Mouse (Mus musculus): Measurements from ENCODE around the gene Plcd3. TPM values are rescaled to one million over a fixed set of nuclear protein-coding genes. Genes with fewer than 3 reads are reported as not detected.

Gene Plcd3
- total and polyA plus RNA-seq, 2 experiments from 2014 or later = 4.7 to 9.4 TPM

DNA sequence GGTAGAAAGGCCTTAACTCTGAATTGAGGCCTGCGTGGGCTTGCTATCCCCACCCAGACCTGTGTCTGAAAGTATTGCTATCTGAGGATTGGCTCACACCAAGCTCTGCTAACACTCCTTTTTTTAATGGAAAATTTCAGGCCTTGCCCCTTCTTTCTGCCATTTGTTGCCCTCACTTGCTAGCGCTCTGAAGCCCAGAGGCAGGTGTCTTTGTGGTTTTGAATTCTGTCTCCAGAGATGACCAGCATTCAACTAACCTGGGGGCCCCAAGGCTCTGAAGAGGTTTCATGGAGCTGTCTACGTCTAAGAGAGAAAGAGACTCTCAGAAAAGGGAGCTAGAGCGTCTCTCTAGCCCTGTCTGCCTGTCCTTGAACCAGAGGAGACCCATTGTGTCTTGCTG is 33.2 kb downstream of the Plcd3 start:
- H3K4me2 ChIP-seq (ENCODE audit: low read depth, low read length, poor library complexity, severe bottlenecking) = no peak overlapping the region
- DNase-seq (ENCODE audit: low spot score) (no peak), ATAC-seq (ENCODE audit: low FRiP score) (no peak)
- no peak overlapping the region; the same call in 1 of the 2 replicates for H3K9ac ChIP-seq (replicated peaks; ENCODE audit: low read length, poor library complexity, severe bottlenecking)
- H3K27ac ChIP-seq (ENCODE audit: low read depth, low read length) = no peak overlapping the region
- 92% methylated on average over 4 of the region's 4 CpGs for WGBS
- no peaks in the 10 kb centered on the region for H3K4me1 ChIP-seq (ENCODE audit: insufficient read depth, low read length)
- H3K4me3 ChIP-seq (ENCODE audit: low read depth, low read length) = no peak overlapping the region
- H3K36me3 ChIP-seq (ENCODE audit: insufficient read depth, low read length) = peaks cover 56% of the 10 kb centered on the region
- TF ChIP-seq CTCF (IDR thresholded peaks at IDR 0.05) = no peak
- no peaks in the 10 kb centered on the region for H3K9me3 ChIP-seq (ENCODE audit: low read length)
- H3K27me3 ChIP-seq (ENCODE audit: insufficient read depth, low read length) = no peaks in the 10 kb centered on the region

GRCm38 (mm10) chr11:103067457-103068001 is 33.9 kb downstream of the Plcd3 start:
- Histone ChIP-seq H3K9me3 (ENCODE audit: low read length) (no peaks in the 10 kb centered on the region), H3K4me1 (ENCODE audit: insufficient read depth, low read length) (no peaks in the 10 kb centered on the region), H3K4me3 (ENCODE audit: low read depth, low read length) (no peak overlapping the region), H3K27ac (ENCODE audit: low read depth, low read length) (no peak overlapping the region), H3K9ac (replicated peaks; ENCODE audit: low read length, poor library complexity, severe bottlenecking) (no peak overlapping the region), H3K36me3 (ENCODE audit: insufficient read depth, low read length) (peaks cover 59% of the 10 kb centered on the region), H3K27me3 (ENCODE audit: insufficient read depth, low read length) (no peaks in the 10 kb centered on the region), H3K4me2 (ENCODE audit: low read depth, low read length, poor library complexity, severe bottlenecking) (no peak overlapping the region)
- no peak for TF ChIP-seq CTCF (IDR thresholded peaks at IDR 0.05)
- ATAC-seq (ENCODE audit: low FRiP score) (no peak), DNase-seq (ENCODE audit: low spot score) (no peak)
- 84% methylated on average over 8 of the region's 8 CpGs for WGBS

GRCm38 (mm10) chr11:103067051-103067361 is 34.5 kb downstream of the Plcd3 start:
- no peak for TF ChIP-seq CTCF (IDR thresholded peaks at IDR 0.05)
- Histone ChIP-seq H3K36me3 (ENCODE audit: insufficient read depth, low read length) (peaks cover 59% of the 10 kb centered on the region), H3K4me1 (ENCODE audit: insufficient read depth, low read length) (no peaks in the 10 kb centered on the region), H3K27ac (ENCODE audit: low read depth, low read length) (no peak overlapping the region), H3K4me3 (ENCODE audit: low read depth, low read length) (no peak overlapping the region), H3K9me3 (ENCODE audit: low read length) (no peaks in the 10 kb centered on the region), H3K9ac (replicated peaks; ENCODE audit: low read length, poor library complexity, severe bottlenecking) (no peak overlapping the region), H3K4me2 (ENCODE audit: low read depth, low read length, poor library complexity, severe bottlenecking) (no peak overlapping the region), H3K27me3 (ENCODE audit: insufficient read depth, low read length) (no peaks in the 10 kb centered on the region)
- ATAC-seq (ENCODE audit: low FRiP score) (no peak), DNase-seq (ENCODE audit: low spot score) (no peak)
- 89% methylated on average over 6 of the region's 6 CpGs for WGBS

GRCm38 (mm10) chr11:103066191-103067050 is 35.0 kb downstream of the Plcd3 start:
- WGBS = 96% methylated on average over 14 of the region's 14 CpGs
- Histone ChIP-seq H3K27ac (ENCODE audit: low read depth, low read length) (no peak overlapping the region), H3K36me3 (ENCODE audit: insufficient read depth, low read length) (peaks cover 59% of the 10 kb centered on the region), H3K9ac (replicated peaks; ENCODE audit: low read length, poor library complexity, severe bottlenecking) (no peak overlapping the region), H3K4me1 (ENCODE audit: insufficient read depth, low read length) (no peaks in the 10 kb centered on the region), H3K27me3 (ENCODE audit: insufficient read depth, low read length) (no peaks in the 10 kb centered on the region), H3K9me3 (ENCODE audit: low read length) (no peaks in the 10 kb centered on the region), H3K4me3 (ENCODE audit: low read depth, low read length) (no peak overlapping the region), H3K4me2 (ENCODE audit: low read depth, low read length, poor library complexity, severe bottlenecking) (no peak overlapping the region)
- ATAC-seq (ENCODE audit: low FRiP score) (no peak), DNase-seq (ENCODE audit: low spot score) (no peak)
- TF ChIP-seq CTCF (IDR thresholded peaks at IDR 0.05) = no peak

DNA sequence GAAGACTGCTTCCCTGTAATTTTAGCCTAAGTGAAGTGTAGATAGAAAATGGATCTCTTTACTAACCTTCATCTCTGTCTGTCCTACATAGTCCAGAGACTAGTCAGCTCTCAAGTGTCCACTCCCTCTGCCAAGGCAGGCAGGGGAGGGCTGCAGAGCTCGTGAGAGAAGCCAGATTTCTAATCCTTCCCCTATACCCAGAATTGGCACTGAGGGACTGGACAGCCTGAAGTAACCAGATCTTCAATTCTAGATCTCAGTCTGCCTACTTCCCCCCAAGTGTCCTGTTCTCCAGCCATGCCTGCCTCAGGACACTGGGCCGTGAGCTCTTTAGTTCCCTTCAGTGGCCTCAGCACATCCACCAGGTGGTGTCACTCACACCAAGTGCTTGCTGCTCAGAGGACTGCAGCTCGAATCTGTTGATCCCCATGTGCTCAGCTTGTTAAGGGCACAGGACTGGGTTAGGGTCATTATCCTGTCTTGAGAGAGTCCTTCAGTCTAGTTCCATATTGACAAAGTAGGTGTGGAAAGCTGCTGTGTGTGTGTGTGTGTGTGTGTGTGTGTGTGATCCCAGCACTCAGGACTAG is 42.9 kb downstream of the Plcd3 start:
- 80% methylated on average over 3 of the region's 3 CpGs for WGBS
- peak; percentile 11; the same call in 1 of the 2 replicates for TF ChIP-seq CTCF (IDR thresholded peaks at IDR 0.05)

GRCm38 (mm10) chr11:103056636-103057035 is 44.8 kb downstream of the Plcd3 start:
- WGBS = over 99% methylated on average over 7 of the region's 7 CpGs
- peaks cover 61% of the 10 kb centered on the region for H3K36me3 ChIP-seq (ENCODE audit: insufficient read depth, low read length)
- no peak for TF ChIP-seq CTCF (IDR thresholded peaks at IDR 0.05)

More for the DNA sequence above, 42.9 kb downstream of the Plcd3 start:
- ATAC-seq (ENCODE audit: low FRiP score) (no peak), DNase-seq (ENCODE audit: low spot score) (no peak)
- H3K4me2 ChIP-seq (ENCODE audit: low read depth, low read length, poor library complexity, severe bottlenecking) = no peak overlapping the region
- H3K9me3 ChIP-seq (ENCODE audit: low read length) = no peaks in the 10 kb centered on the region
- H3K9ac ChIP-seq (replicated peaks; ENCODE audit: low read length, poor library complexity, severe bottlenecking) = no peak overlapping the region
- no peak overlapping the region for H3K4me3 ChIP-seq (ENCODE audit: low read depth, low read length)
- no peaks in the 10 kb centered on the region for H3K4me1 ChIP-seq (ENCODE audit: insufficient read depth, low read length)
- H3K36me3 ChIP-seq (ENCODE audit: insufficient read depth, low read length) = peaks cover 54% of the 10 kb centered on the region
- no peaks in the 10 kb centered on the region for H3K27me3 ChIP-seq (ENCODE audit: insufficient read depth, low read length)
- no peak overlapping the region for H3K27ac ChIP-seq (ENCODE audit: low read depth, low read length)

More at GRCm38 (mm10) chr11:103056636-103057035, 44.8 kb downstream of the Plcd3 start:
- no peak overlapping the region for H3K4me2 ChIP-seq (ENCODE audit: low read depth, low read length, poor library complexity, severe bottlenecking)
- no peaks in the 10 kb centered on the region for H3K27me3 ChIP-seq (ENCODE audit: insufficient read depth, low read length)
- H3K27ac ChIP-seq (ENCODE audit: low read depth, low read length) = no peak overlapping the region
- no peak overlapping the region for H3K9ac ChIP-seq (replicated peaks; ENCODE audit: low read length, poor library complexity, severe bottlenecking)
- H3K9me3 ChIP-seq (ENCODE audit: low read length) = no peaks in the 10 kb centered on the region
- H3K4me1 ChIP-seq (ENCODE audit: insufficient read depth, low read length) = no peaks in the 10 kb centered on the region
- no peak overlapping the region for H3K4me3 ChIP-seq (ENCODE audit: low read depth, low read length)
- ATAC-seq (ENCODE audit: low FRiP score) (no peak), DNase-seq (ENCODE audit: low spot score) (no peak)

Data from midbrain, postnatal 0 days (tissue).